Mouse (Mus musculus) liver, postnatal 0 days (tissue): ENCODE measurements around the gene Muc3. TPM values are rescaled to one million over a fixed set of nuclear protein-coding genes. Genes with fewer than 3 reads are reported as not detected.

Source experiments
- ATAC-seq: fragments of 200-750 bp; cut with Nextera tagmentation; 2 replicates; pipeline ENCODE4 v1.8.0; 2017; ENCODE audit warnings: mild to moderate bottlenecking, moderate library complexity
- DNase-seq: peaks from one replicate; pipeline ENCODE4 v3.0.0-alpha.2; 2016
- H3K27ac ChIP-seq: fragments of 300-500 bp; sonication (generic); 2 replicates; pipeline ENCODE4 v1.5.1; 2014; ENCODE audit warnings: antibody characterized with exemption, moderate library complexity, mild to moderate bottlenecking, low read depth
- H3K27me3 ChIP-seq: fragments of 300-500 bp; sonication (generic); 2 replicates; pipeline ENCODE4 v1.6.1; 2014; ENCODE audit warnings: low read length, control low read depth, mixed read lengths; ENCODE audit not compliant: insufficient read depth
- H3K36me3 ChIP-seq: fragments of 300-500 bp; sonication (generic); replicated peaks from 2 replicates; pipeline ENCODE4 v1.6.1; 2014; ENCODE audit warnings: mild to moderate bottlenecking, control low read depth, low read length, moderate library complexity, mixed read lengths; ENCODE audit not compliant: insufficient read depth
- H3K4me1 ChIP-seq: fragments of 300-500 bp; sonication (generic); 2 replicates; pipeline ENCODE4 v1.6.1; 2014; ENCODE audit warnings: antibody characterized with exemption, mild to moderate bottlenecking, control low read depth; ENCODE audit not compliant: insufficient read depth
- H3K4me2 ChIP-seq: fragments of 300-500 bp; sonication (generic); 2 replicates; pipeline ENCODE4 v1.6.1; 2014; ENCODE audit warnings: low read depth, mild to moderate bottlenecking, low read length, moderate library complexity, mixed read lengths
- H3K4me3 ChIP-seq: fragments of 300-500 bp; sonication (generic); 2 replicates; pipeline ENCODE4 v1.5.1; 2014; ENCODE audit warnings: low read depth, low read length
- H3K9ac ChIP-seq: fragments of 300-500 bp; sonication (generic); replicated peaks from 2 replicates; pipeline ENCODE4 v1.6.1; 2014; ENCODE audit warnings: mild to moderate bottlenecking, moderate library complexity
- H3K9me3 ChIP-seq: fragments of 300-500 bp; sonication (generic); 2 replicates; pipeline ENCODE4 v1.6.1; 2016; ENCODE audit warnings: mild to moderate bottlenecking, control low read depth, low read length, mixed read lengths
- CTCF ChIP-seq: sonication (generic); IDR thresholded peaks from 2 replicates; pipeline ENCODE4 v1.5.1; 2016; ENCODE audit warnings: antibody characterized with exemption, low read depth
- EP300 ChIP-seq: IDR thresholded peaks from 2 replicates; pipeline ENCODE4 v1.6.1; 2016; ENCODE audit warnings: antibody characterized with exemption, low read depth, mild to moderate bottlenecking
- WGBS: fragments of 180-500 bp; shearing (Covaris S2); extraction: QIAGEN DNeasy Blood & Tissue Kit; methylation state at CpG from one replicate; pipeline ENCODE4 v1.1.7; 2014; ENCODE audit not compliant: insufficient replicate concordance; 5-methylcytosine and 5-hydroxymethylcytosine counted together
- polyA plus RNA-seq: library from polyadenylated mRNA; unstranded; fragments of >200 nt; fragmentation: Nextera tagmentation; extraction: Ambion mirVana; gene quantifications from 2 replicates; pipeline ENCODE4 v1.2.1, GENCODE M21; 2015

The Muc3 gene
- polyA plus RNA-seq, 1 experiment from 2014 or later = not detected

GRCm38 (mm10) chr5:137159461-137159860 lies 10.3 kb upstream of the Muc3 start:
- Histone ChIP-seq H3K27me3 (no peaks in the 10 kb centered on the region), H3K9ac (no peak overlapping the region), H3K4me1 (no peaks in the 10 kb centered on the region), H3K4me3 (no peak overlapping the region), H3K27ac (no peak overlapping the region), H3K4me2 (no peak overlapping the region), H3K36me3 (no peaks in the 10 kb centered on the region), H3K9me3 (no peaks in the 10 kb centered on the region)
- no peak for ATAC-seq
- peak; percentile 91 for TF ChIP-seq CTCF
- TF ChIP-seq EP300 = no peak
- 20% methylated on average over 11 of the region's 11 CpGs for WGBS
- DNase-seq = peak; percentile 76

- Histone ChIP-seq H3K4me3 (no peak overlapping the region), H3K4me1 (no peaks in the 10 kb centered on the region), H3K9me3 (peaks cover 19% of the 10 kb centered on the region), H3K9ac (no peak overlapping the region), H3K4me2 (no peak overlapping the region), H3K27me3 (no peaks in the 10 kb centered on the region), H3K27ac (no peak overlapping the region), H3K36me3 (no peaks in the 10 kb centered on the region)
- 83% methylated on average over 5 of the region's 5 CpGs for WGBS
- TF ChIP-seq CTCF (no peak), EP300 (no peak)
- no peak for DNase-seq
- ATAC-seq = no peak
Observed at GRCm38 (mm10) chr5:137153289-137153688, 4.2 kb upstream of the Muc3 start.

- ATAC-seq (no peak), DNase-seq (peak; percentile 26)
- no peak overlapping the region for H3K4me3 ChIP-seq
- H3K27ac ChIP-seq = no peak overlapping the region
- H3K4me2 ChIP-seq = no peak overlapping the region
- no peaks in the 10 kb centered on the region for H3K36me3 ChIP-seq
- no peak overlapping the region for H3K9ac ChIP-seq
- 66% methylated on average over 2 of the region's 2 CpGs for WGBS
- H3K27me3 ChIP-seq = no peaks in the 10 kb centered on the region
- H3K9me3 ChIP-seq = peaks cover 19% of the 10 kb centered on the region
- H3K4me1 ChIP-seq = no peaks in the 10 kb centered on the region
- TF ChIP-seq CTCF = no peak
- TF ChIP-seq EP300 = no peak
Observed at GRCm38 (mm10) chr5:137152623-137153022, 3.5 kb upstream of the Muc3 start.

GRCm38 (mm10) chr5:137140836-137141235 lies 8.3 kb downstream of the Muc3 start:
- no peak overlapping the region for H3K4me3 ChIP-seq
- DNase-seq = no peak
- H3K9me3 ChIP-seq = no peaks in the 10 kb centered on the region
- no peak for ATAC-seq
- H3K4me2 ChIP-seq = no peak overlapping the region
- WGBS = 37% methylated on average over 3 of the region's 3 CpGs
- no peaks in the 10 kb centered on the region for H3K36me3 ChIP-seq
- no peak overlapping the region for H3K27ac ChIP-seq
- H3K27me3 ChIP-seq = no peaks in the 10 kb centered on the region
- TF ChIP-seq CTCF (no peak), EP300 (no peak)
- no peak overlapping the region for H3K9ac ChIP-seq
- H3K4me1 ChIP-seq = no peaks in the 10 kb centered on the region

- H3K4me1 ChIP-seq = no peaks in the 10 kb centered on the region
- TF ChIP-seq CTCF (no peak), EP300 (no peak)
- no peaks in the 10 kb centered on the region for H3K27me3 ChIP-seq
- H3K27ac ChIP-seq = no peak overlapping the region
- 75% methylated on average over 10 of the region's 10 CpGs for WGBS
- no peak for ATAC-seq
- H3K9ac ChIP-seq = no peak overlapping the region
- no peak overlapping the region for H3K4me3 ChIP-seq
- no peak for DNase-seq
- no peak overlapping the region for H3K4me2 ChIP-seq
- H3K9me3 ChIP-seq = no peaks in the 10 kb centered on the region
- H3K36me3 ChIP-seq = no peaks in the 10 kb centered on the region
Observed at GRCm38 (mm10) chr5:137138977-137139376, 10.1 kb downstream of the Muc3 start.

GRCm38 (mm10) chr5:137134959-137135358 lies 14.2 kb downstream of the Muc3 start:
- Histone ChIP-seq H3K4me1 (no peaks in the 10 kb centered on the region), H3K27ac (no peak overlapping the region), H3K27me3 (no peaks in the 10 kb centered on the region), H3K9ac (no peak overlapping the region), H3K4me2 (no peak overlapping the region), H3K4me3 (no peak overlapping the region), H3K36me3 (no peaks in the 10 kb centered on the region), H3K9me3 (no peaks in the 10 kb centered on the region)
- TF ChIP-seq EP300 (no peak), CTCF (no peak)
- ATAC-seq = no peak
- WGBS = 37% methylated on average over 11 of the region's 11 CpGs
- peak; percentile 49 for DNase-seq

GRCm38 (mm10) chr5:137131490-137131889 lies 17.6 kb downstream of the Muc3 start:
- DNase-seq = peak; percentile 67
- no peak for TF ChIP-seq EP300
- TF ChIP-seq CTCF = peak; percentile 92
- Histone ChIP-seq H3K4me1 (no peaks in the 10 kb centered on the region), H3K4me2 (no peak overlapping the region), H3K9ac (no peak overlapping the region), H3K36me3 (no peaks in the 10 kb centered on the region), H3K9me3 (no peaks in the 10 kb centered on the region), H3K27me3 (no peaks in the 10 kb centered on the region), H3K4me3 (no peak overlapping the region), H3K27ac (no peak overlapping the region)
- WGBS = 2% methylated on average over 3 of the region's 3 CpGs
- 0 out of 2 replicates have a peak, but pooled peaks have one; percentile 29 for ATAC-seq
